Mouse (Mus musculus): ENCODE data around the gene Nfatc3. TPM values are rescaled to one million over a fixed set of nuclear protein-coding genes. Genes with fewer than 3 reads are reported as not detected.

The Nfatc3 gene
- polyA plus RNA-seq, 2 experiments: 7.8 to 27.2 TPM

- DNase-seq (ENCODE audit: low spot score) (no peak), ATAC-seq (ENCODE audit: low FRiP score, low read depth) (no peak)
- Histone ChIP-seq H3K27ac (replicated peaks; ENCODE audit: low read depth, low read length) (no peak overlapping the region), H3K9ac (ENCODE audit: low read depth, low read length, severe bottlenecking) (no peak overlapping the region), H3K27me3 (ENCODE audit: control insufficient read depth, insufficient read depth, low read length) (peaks cover 20% of the 10 kb centered on the region), H3K36me3 (ENCODE audit: control insufficient read depth, insufficient read depth, low read length) (peaks cover 65% of the 10 kb centered on the region), H3K9me3 (ENCODE audit: control insufficient read depth, low read length) (no peaks in the 10 kb centered on the region), H3K4me2 (replicated peaks; ENCODE audit: low read depth, low read length, severe bottlenecking) (no peak overlapping the region), H3K4me3 (replicated peaks; ENCODE audit: low read length) (no peak overlapping the region), H3K4me1 (ENCODE audit: control insufficient read depth, insufficient read depth, low read length) (no peaks in the 10 kb centered on the region)
- TF ChIP-seq POLR2A (IDR thresholded peaks at IDR 0.05; ENCODE audit: borderline replicate concordance, extremely low read depth, insufficient read depth, insufficient read length): no peak
- 82% methylated on average over 2 of the region's 2 CpGs for WGBS
Observed at GRCm38 (mm10) chr8:106130505-106130904, 71.9 kb downstream of the Nfatc3 start.

GRCm38 (mm10) chr8:106131021-106131420 lies 72.4 kb downstream of the Nfatc3 start:
- TF ChIP-seq POLR2A (IDR thresholded peaks at IDR 0.05; ENCODE audit: borderline replicate concordance, extremely low read depth, insufficient read depth, insufficient read length): no peak
- no peak overlapping the region for H3K27ac ChIP-seq (replicated peaks; ENCODE audit: low read depth, low read length)
- peaks cover 4% of the 10 kb centered on the region for H3K4me1 ChIP-seq (ENCODE audit: control insufficient read depth, insufficient read depth, low read length)
- no peak overlapping the region for H3K4me3 ChIP-seq (replicated peaks; ENCODE audit: low read length)
- ATAC-seq (ENCODE audit: low FRiP score, low read depth) (no peak), DNase-seq (ENCODE audit: low spot score) (no peak)
- 84% methylated on average over 4 of the region's 4 CpGs for WGBS
- peaks cover 65% of the 10 kb centered on the region for H3K36me3 ChIP-seq (ENCODE audit: control insufficient read depth, insufficient read depth, low read length)
- H3K27me3 ChIP-seq (ENCODE audit: control insufficient read depth, insufficient read depth, low read length): peaks cover 25% of the 10 kb centered on the region
- no peak overlapping the region for H3K9ac ChIP-seq (ENCODE audit: low read depth, low read length, severe bottlenecking)
- no peaks in the 10 kb centered on the region for H3K9me3 ChIP-seq (ENCODE audit: control insufficient read depth, low read length)
- no peak overlapping the region for H3K4me2 ChIP-seq (replicated peaks; ENCODE audit: low read depth, low read length, severe bottlenecking)

GRCm38 (mm10) chr8:106131488-106132222 lies 73.0 kb downstream of the Nfatc3 start:
- WGBS: 93% methylated on average over 7 of the region's 7 CpGs
- H3K9me3 ChIP-seq (ENCODE audit: control insufficient read depth, low read length): no peaks in the 10 kb centered on the region
- no peak overlapping the region for H3K4me3 ChIP-seq (replicated peaks; ENCODE audit: low read length)
- H3K36me3 ChIP-seq (ENCODE audit: control insufficient read depth, insufficient read depth, low read length): peaks cover 64% of the 10 kb centered on the region
- H3K27ac ChIP-seq (replicated peaks; ENCODE audit: low read depth, low read length): no peak overlapping the region
- H3K4me1 ChIP-seq (ENCODE audit: control insufficient read depth, insufficient read depth, low read length): peaks cover 7% of the 10 kb centered on the region
- no peak overlapping the region for H3K9ac ChIP-seq (ENCODE audit: low read depth, low read length, severe bottlenecking)
- ATAC-seq (ENCODE audit: low FRiP score, low read depth) (no peak), DNase-seq (ENCODE audit: low spot score) (no peak)
- no peak overlapping the region for H3K4me2 ChIP-seq (replicated peaks; ENCODE audit: low read depth, low read length, severe bottlenecking)
- H3K27me3 ChIP-seq (ENCODE audit: control insufficient read depth, insufficient read depth, low read length): peaks cover 32% of the 10 kb centered on the region
- no peak for TF ChIP-seq POLR2A (IDR thresholded peaks at IDR 0.05; ENCODE audit: borderline replicate concordance, extremely low read depth, insufficient read depth, insufficient read length)

- H3K27me3 ChIP-seq (ENCODE audit: control insufficient read depth, insufficient read depth, low read length): peaks cover 39% of the 10 kb centered on the region
- no peak overlapping the region for H3K4me3 ChIP-seq (replicated peaks; ENCODE audit: low read length)
- WGBS: 91% methylated on average over 11 of the region's 11 CpGs
- peaks cover 57% of the 10 kb centered on the region for H3K36me3 ChIP-seq (ENCODE audit: control insufficient read depth, insufficient read depth, low read length)
- no peak for TF ChIP-seq POLR2A (IDR thresholded peaks at IDR 0.05; ENCODE audit: borderline replicate concordance, extremely low read depth, insufficient read depth, insufficient read length)
- no peak overlapping the region for H3K27ac ChIP-seq (replicated peaks; ENCODE audit: low read depth, low read length)
- H3K9ac ChIP-seq (ENCODE audit: low read depth, low read length, severe bottlenecking): no peak overlapping the region
- H3K4me1 ChIP-seq (ENCODE audit: control insufficient read depth, insufficient read depth, low read length): peaks cover 14% of the 10 kb centered on the region
- no peaks in the 10 kb centered on the region for H3K9me3 ChIP-seq (ENCODE audit: control insufficient read depth, low read length)
- H3K4me2 ChIP-seq (replicated peaks; ENCODE audit: low read depth, low read length, severe bottlenecking): no peak overlapping the region
- no peak for DNase-seq (ENCODE audit: low spot score)
- no peak for ATAC-seq (ENCODE audit: low FRiP score, low read depth)
Observed at GRCm38 (mm10) chr8:106132356-106132755, 73.7 kb downstream of the Nfatc3 start.

GRCm38 (mm10) chr8:106133526-106133925 lies 74.9 kb downstream of the Nfatc3 start:
- Histone ChIP-seq H3K36me3 (ENCODE audit: control insufficient read depth, insufficient read depth, low read length) (peaks cover 45% of the 10 kb centered on the region), H3K27ac (replicated peaks; ENCODE audit: low read depth, low read length) (no peak overlapping the region), H3K4me1 (ENCODE audit: control insufficient read depth, insufficient read depth, low read length) (peaks cover 16% of the 10 kb centered on the region), H3K27me3 (ENCODE audit: control insufficient read depth, insufficient read depth, low read length) (peaks cover 43% of the 10 kb centered on the region), H3K9ac (ENCODE audit: low read depth, low read length, severe bottlenecking) (no peak overlapping the region), H3K4me3 (replicated peaks; ENCODE audit: low read length) (no peak overlapping the region), H3K4me2 (replicated peaks; ENCODE audit: low read depth, low read length, severe bottlenecking) (no peak overlapping the region), H3K9me3 (ENCODE audit: control insufficient read depth, low read length) (no peaks in the 10 kb centered on the region)
- 65% methylated on average over 13 of the region's 13 CpGs for WGBS
- no peak for TF ChIP-seq POLR2A (IDR thresholded peaks at IDR 0.05; ENCODE audit: borderline replicate concordance, extremely low read depth, insufficient read depth, insufficient read length)
- no peak for DNase-seq (ENCODE audit: low spot score)
- ATAC-seq (ENCODE audit: low FRiP score, low read depth): no peak

Measured in limb, embryonic 14.5 days (tissue).